Mouse (Mus musculus) heart, postnatal 10 days (tissue): ENCODE results near the gene Zfp142. TPM values are rescaled to one million over a fixed set of nuclear protein-coding genes. Genes with fewer than 3 reads are reported as not detected.

ENCODE experiments used
- DNase-seq, 2 experiments: peaks; one replicate each; pipeline ENCODE4 v3.0.0; 2021
- intact Hi-C: fragments of 180-260 bp; cut with DNase I; formaldehyde crosslinking; loops from one replicate; pipeline ENCODE4 v1.15.1; 2025
- total RNA-seq, 2 experiments: library from RNA; stranded (reverse); gene quantifications; 2 replicates each; pipeline ENCODE4 v1.2.3; 2021

Zfp142 gene
- total RNA-seq = 10 to 100 TPM; 12.9 to 13.2 TPM

DNA sequence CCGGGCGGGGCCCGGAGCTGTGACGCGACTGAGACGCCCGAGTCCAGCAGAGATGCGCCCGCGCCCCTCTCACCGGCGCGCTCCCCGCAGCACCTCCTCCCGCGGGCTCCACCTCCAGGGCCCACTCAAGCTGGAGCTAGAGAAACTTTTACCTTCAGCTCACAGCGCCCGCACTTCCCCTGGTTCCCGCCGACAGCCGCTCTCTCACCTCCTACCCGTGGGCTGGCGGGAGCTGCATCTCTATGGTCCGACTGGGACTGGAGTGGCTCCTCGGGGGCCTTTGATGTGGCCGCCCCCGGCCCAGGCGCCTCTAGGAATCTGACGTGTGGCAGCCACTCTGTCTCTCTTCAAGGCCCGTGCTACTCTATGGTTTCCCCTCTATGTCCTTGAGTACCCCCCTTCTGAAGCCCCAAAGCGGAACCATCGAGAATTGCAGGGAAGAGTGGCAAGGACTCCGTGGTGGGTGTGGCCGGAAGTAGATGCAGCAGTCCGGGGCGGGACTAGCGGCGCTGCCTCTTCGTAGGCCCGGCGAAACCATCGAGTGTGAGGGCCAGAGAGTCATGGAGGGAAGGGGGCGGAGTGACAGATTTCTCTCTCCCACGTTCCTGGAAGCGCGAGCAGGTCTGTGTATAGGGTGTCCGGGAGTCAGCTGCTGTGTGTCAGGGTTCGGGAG is at the start of gene Zfp142, which contains the start of gene Bcs1l:
Zfp142 (minus strand) TSS at position 474 of the 673 bp plus-strand sequence.
Bcs1l (plus strand) TSS at position 517 of the 673 bp plus-strand sequence.
- intact Hi-C loops = loop anchor here (5.0 kb wide), 1 partner anchor 81 kb away; the partner anchor contains the start of gene Cnot9
- DNase-seq = peak; percentile 99 to 100

GRCm38 (mm10) chr1:74632734-74633133 is 44.7 kb upstream of the Zfp142 start:
- intact Hi-C loops = no loop called here
- DNase-seq = no peak

DNA sequence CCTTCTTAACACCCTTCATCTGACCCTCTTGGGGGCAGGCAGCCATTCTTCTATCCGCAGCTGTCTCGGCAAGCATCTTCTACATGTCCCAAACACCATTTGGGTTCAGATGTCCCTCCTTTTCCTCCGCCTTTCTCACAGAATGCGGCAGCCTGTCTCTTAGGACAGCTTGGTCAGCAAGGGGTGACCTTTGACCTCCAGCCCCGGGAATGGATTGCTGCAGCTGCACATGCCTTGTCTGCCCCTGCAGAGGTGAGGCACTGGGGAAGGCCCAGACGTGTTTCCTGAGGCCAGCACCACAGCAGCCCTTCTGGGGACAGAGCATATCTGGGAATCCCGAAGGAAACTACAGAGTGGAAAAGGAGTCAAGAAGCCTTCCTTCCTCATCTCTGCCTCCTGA is 40.0 kb upstream of the Zfp142 start:
- no peak for DNase-seq

GRCm38 (mm10) chr1:74626076-74626475 is 38.0 kb upstream of the Zfp142 start:
- intact Hi-C loops = no loop called here
- DNase-seq = no peak

More for the DNA sequence above, 40.0 kb upstream of the Zfp142 start:
- intact Hi-C loops = no loop called here

DNA sequence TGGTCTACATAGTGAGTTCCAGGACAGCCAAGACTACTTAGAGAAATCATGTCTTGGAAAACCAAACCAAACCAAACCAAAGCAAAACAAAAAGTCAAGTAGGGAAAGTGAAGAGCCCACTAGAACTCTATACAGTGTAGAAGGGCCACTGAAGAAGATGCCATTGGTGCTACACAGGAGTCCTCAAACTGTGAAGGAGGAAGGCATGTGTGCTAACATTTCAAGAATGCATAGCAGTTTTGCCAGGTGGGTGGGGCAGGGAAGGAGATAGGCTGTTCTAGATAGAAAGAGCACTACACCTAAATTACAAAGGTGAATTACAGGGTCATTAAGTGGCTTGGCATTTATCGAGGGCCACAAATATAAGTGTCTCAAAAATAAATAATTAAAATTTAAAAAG is 36.1 kb upstream of the Zfp142 start:
- intact Hi-C loops = no loop called here

DNA sequence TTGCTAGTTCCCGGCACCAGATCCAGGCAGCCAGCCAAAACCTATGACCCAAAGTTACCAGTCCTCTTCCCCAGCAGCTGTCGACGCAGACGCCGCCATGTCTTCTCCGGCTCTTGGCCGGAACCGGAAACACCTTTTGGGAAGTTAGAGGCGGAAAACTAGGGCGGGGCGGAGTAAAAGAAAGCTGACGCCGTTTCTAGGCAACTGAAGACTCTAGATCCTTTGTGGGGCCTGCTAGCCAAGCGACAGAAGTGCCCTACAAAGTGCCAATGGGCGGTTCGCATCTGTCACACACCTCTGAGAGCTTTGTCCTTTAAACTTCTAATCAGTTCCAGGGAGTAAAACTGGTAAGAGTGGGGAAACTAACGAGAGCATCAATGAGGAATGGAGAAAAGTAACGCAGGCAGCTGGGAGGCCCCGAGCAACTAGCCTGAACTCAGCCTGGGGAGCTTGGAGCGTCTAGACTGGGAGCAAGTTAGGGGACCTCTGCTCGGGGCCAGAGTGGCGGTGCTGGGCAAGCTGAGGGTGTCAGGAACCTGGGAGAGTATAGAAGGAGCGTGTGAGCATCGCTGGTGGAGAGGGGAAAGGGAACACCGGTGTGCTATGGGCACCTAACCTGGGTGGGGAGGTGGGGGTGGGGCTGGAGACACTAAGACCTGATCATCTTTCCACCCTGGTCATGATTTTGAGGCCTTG is 13.4 kb upstream of the Zfp142 start, which contains the start of the genes Rnf25 and Stk36:
Rnf25 (minus strand) TSS at position 131 of the 696 bp plus-strand sequence.
Stk36 (plus strand) TSS at position 179 of the 696 bp plus-strand sequence.
- DNase-seq = peak; percentile 90 to 91
- intact Hi-C loops = no loop called here

More for the DNA sequence above, 36.1 kb upstream of the Zfp142 start:
- no peak for DNase-seq

DNA sequence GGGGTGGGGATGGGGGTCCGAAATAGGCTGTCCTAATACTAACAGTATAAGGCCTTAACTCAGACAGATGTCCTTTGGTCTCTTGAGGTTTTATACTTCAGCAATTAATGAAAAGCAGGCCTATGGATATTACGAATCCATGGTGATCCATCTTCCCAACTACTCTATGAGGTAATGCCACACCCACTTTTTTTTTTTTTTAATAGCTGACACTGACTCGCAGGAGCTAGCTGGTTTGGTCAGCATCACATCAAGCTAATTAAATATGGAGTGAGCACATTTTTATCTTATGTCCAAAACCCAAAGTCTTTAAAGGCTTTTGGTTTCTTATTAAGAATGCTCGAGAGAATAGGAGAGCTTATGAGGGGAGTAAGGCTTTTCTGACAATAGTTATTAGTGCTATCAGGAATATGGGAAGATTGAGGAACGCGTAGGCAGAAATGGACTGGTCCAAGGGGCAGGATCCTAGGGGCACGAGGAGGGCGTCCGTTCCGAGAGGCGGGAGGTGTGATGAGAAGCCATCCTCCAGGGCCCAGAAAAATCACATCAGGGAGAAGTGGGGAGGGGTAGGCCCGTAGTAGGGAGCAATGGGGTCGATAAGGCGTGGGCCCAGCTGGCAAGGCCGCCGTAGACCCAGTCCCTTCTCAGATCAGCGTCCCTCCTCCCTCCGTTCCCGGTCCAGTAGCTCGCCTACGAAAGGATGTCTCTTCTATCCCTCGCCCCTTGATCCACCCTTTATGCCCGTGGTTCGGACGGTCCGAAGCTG is 12.6 kb upstream of the Zfp142 start:
- intact Hi-C loops = no loop called here

DNA sequence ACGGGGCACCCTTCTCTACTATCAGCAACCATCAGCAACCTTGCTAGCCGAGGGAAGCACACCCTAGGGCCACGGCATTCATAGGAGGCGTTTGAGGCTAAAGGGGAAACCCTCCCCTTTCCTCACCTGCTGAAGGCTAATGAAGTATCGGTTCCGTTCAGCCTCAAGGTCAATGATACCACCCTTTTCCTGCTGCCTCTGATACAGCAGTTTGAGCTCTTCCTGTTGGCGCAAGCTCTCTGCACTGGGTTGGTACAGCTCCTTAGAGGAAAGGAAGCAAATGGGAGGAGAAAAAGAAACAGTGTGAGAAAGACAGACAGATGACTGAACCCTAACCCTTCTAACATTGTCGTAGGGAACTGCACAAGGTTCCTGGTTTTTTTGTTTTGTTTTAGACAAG is 6.4 kb upstream of the Zfp142 start:
- intact Hi-C loops = no loop called here
- no peak for DNase-seq

More for the DNA sequence above, 12.6 kb upstream of the Zfp142 start:
- no peak for DNase-seq

DNA sequence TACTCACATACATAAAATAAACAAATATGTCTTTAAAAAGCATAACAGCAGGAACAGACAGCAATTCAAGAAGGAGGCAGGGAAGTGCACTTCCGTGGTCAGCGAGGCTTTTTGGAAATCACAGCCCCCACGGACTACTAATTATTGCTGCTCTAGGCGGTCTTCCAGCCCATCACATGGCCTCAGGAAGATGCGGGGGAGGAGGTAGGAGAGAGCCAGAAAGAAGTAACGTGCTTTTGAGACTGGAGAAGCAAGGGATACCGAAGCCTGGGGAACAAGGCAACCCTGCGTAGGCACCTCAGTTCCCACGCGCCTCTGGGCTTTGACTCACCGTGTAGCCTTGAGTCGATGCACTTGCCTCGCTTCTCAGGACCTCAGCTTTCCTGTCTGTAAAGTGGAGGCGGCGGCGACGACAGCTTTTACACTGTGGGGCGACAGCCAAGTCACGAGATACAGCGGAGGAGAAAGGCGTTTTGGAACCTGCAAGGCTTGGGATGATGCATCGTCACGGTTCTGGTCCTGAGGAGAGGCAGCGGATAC is 743 bp downstream of the Zfp142 start:
- no peak for DNase-seq
- intact Hi-C loops = loop anchor here (5.0 kb wide), 1 partner anchor 80 kb away; the partner anchor contains the start of gene Cnot9

- intact Hi-C loops = loop anchor here (5.0 kb wide), 1 partner anchor 78 kb away; the partner anchor contains the start of gene Cnot9
- DNase-seq = peak; percentile 49 to 58
Measured at GRCm38 (mm10) chr1:74584616-74585398, 3.2 kb downstream of the Zfp142 start.

GRCm38 (mm10) chr1:74582621-74583020 is 5.4 kb downstream of the Zfp142 start:
- intact Hi-C loops = no loop called here
- no peak for DNase-seq

DNA sequence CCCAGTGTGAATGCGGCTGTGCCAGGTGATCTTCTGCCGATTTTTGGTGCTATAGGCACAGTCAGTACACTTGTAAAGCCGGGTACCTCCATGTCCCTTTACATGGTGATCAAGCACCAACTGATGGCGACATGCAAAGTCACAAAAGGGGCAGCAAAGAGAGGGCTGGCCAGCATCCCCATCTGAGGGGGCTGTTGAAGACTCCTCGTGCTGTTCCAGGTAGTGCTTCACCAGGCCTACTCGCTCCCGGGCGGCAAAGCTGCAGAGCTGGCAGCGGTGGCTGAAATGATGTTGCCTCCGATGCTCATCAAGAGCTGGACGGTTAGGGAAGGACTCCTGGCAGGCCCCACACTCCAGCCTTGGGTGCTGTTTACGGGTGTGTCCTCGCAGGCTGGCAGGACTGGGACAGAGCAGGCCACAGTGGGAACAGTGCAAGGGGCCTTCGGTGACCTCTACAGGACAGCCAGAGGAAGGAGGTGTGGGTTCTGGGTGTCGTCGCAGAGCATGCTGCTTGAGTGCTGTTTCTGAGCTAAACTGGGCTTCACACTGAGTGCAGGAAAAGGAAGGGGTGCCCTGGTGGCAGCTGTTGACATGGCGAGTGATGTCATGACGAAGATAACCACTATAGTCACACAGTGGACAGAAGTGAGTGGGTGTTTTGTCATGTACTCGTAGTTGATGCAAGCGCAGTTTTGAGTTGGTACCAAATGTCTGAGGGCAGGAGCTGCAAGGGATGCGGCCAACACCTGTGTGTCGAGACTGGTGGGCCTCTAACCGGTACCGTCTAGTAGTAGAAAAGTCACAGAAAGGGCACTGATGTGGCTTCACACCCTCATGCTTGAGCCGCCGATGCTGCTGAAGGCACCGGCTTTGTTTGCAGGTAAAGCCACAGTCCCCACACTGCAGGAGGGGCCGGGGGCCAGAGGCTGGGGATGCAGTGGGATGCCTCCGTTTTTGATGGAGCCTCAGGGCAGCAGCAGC is 18.0 kb downstream of the Zfp142 start:
- intact Hi-C loops = loop anchor here (5.0 kb wide), 1 partner anchor 108 kb away; no protein-coding TSS in a partner anchor
- no peak for DNase-seq

DNA sequence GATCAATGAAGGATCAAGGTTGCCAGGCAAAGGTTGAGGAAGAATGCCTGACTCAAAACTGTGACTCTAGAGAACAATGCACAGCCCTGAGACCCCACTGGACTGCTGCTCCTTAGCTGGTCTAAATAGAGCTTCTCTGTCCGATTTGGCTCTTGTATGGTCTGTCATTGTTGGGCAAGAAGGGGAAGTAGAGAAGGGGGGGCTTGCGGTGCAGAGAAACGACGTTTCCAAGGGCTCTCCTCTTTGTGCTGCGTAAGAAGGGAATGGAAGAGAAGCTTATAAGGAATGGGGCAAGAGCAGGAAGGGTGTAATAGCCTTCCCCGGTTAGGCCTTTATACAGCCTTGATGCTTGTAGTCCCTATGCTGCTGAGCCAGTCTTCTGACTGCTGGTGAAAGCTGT is 22.2 kb downstream of the Zfp142 start:
- intact Hi-C loops = no loop called here
- DNase-seq = no peak

- no peak for DNase-seq
Measured at GRCm38 (mm10) chr1:74559061-74559460, 29.0 kb downstream of the Zfp142 start.

DNA sequence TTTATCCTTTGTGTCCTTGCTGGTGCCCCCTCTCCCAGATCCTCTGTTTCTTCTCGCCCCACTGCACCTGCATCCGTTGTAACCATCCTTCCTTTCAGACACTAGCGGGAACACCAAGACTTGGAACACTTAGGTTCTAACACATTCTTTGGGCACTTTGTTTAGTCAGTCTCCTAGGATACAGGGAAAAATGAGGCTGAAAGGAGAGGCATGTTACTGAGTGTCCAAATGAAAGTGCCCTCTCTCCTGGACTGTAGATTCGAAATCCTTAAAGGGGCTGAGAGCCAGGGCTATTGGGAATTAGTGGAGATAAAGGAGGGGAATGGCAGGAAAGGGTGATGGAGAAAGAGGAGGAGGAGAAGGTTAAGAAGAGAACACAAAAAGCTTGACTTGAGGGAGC is 43.9 kb downstream of the Zfp142 start, which contains the start of gene Usp37:
Usp37 (minus strand) TSS at position 101 of the 400 bp plus-strand sequence.
- intact Hi-C loops = no loop called here
- DNase-seq = no peak

More at GRCm38 (mm10) chr1:74559061-74559460, 29.0 kb downstream of the Zfp142 start:
- intact Hi-C loops = no loop called here

DNA sequence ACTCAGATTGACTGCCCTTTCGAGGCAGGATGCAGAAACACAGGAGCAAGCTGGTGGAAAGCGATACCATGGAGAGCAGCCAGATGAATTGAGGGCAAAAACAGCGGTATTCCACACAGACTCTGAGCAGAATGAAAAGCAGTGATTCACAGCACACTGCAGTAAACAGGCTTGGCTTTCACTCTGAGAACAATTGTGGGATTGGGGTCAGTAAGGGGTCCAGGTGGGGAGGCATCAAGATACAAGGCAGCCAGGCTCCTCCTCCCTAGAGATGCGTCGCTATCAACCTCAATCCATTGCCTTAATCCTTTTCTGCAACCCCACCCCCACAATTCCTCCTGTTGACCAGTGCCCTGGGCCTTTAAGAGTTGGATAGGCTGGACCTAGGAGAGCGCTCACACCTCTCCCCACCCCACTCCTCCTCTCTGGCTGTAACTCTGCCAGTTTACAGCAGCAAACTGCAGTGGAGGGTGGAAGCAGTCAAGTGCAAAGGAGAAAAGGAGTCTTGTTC is 45.5 kb downstream of the Zfp142 start, which contains the start of gene Plcd4:
Plcd4 (plus strand) TSS at position 438 of the 511 bp plus-strand sequence.
- peak; percentile 3 for DNase-seq
- intact Hi-C loops = no loop called here

DNA sequence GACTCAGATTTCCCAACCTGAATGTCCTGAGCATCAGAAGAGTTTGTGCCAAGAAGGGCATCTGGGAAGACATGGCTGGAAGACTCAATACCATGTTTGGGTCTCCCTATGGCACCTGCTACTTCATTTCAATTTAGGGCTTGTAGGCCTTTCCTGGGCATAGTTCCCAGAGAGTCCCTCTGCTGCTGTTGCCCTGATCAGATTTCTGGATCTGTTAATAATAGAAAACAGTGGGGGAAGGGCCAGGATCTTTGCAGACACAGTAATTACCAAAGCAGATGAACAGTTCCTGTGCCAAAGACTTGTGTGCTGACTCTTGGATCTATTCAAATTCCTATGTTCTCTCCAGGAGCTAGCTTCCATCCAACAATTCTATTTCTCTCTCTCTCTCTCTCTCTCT is 49.4 kb downstream of the Zfp142 start:
- DNase-seq = peak; percentile 2 to 7
- intact Hi-C loops = no loop called here

DNA sequence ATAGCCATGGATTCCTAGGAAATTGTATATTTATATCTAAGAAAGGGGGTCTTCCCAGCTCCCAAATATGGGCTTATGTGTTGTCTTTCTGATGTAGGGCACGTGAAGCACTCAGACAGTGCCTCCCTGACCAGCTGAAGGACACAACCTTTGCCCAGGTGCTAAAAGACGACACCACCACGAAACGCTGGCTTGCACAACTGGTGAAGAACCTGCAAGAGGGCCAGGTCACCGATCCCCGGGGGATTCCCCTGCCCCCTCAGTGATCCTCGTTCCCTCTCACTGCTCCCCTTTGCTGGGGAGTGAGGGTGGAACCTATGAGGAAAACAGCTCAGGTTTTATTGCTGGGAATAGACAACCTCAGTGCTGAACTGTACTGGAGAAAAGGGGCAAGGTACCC is 59.5 kb downstream of the Zfp142 start:
- intact Hi-C loops = no loop called here
- DNase-seq = no peak
